Mouse (Mus musculus) retina, postnatal 7 days (tissue): ENCODE measurements around the gene Ankrd28.

Experiments used
- DNase-seq: peaks from one replicate; pipeline ENCODE4 v3.0.0-alpha.2; 2012; ENCODE audit warnings: low read depth, low spot score

Ankrd28 gene

GRCm38 (mm10) chr14:31715669-31716068, 114.8 kb downstream of the Ankrd28 start:
- DNase-seq: no peak

GRCm38 (mm10) chr14:31709343-31709742, 121.1 kb downstream of the Ankrd28 start:
- DNase-seq: no peak

GRCm38 (mm10) chr14:31700376-31700775, 130.1 kb downstream of the Ankrd28 start:
- no peak for DNase-seq

GRCm38 (mm10) chr14:31697755-31698154, 132.7 kb downstream of the Ankrd28 start:
- DNase-seq: no peak

GRCm38 (mm10) chr14:31697346-31697745, 133.1 kb downstream of the Ankrd28 start:
- DNase-seq: no peak

- DNase-seq: no peak
These were observed 133.5 kb downstream of the Ankrd28 start for GRCm38 (mm10) chr14:31696985-31697303.

- DNase-seq: no peak
These were observed 134.1 kb downstream of the Ankrd28 start for GRCm38 (mm10) chr14:31696206-31696984.

- no peak for DNase-seq
These were observed 137.9 kb downstream of the Ankrd28 start for GRCm38 (mm10) chr14:31692536-31692935.

- no peak for DNase-seq
These were observed 144.2 kb downstream of the Ankrd28 start for GRCm38 (mm10) chr14:31686231-31686630.

- DNase-seq: no peak
These were observed 144.8 kb downstream of the Ankrd28 start for GRCm38 (mm10) chr14:31685680-31686079.

GRCm38 (mm10) chr14:31684343-31685040, 146.0 kb downstream of the Ankrd28 start:
- no peak for DNase-seq

GRCm38 (mm10) chr14:31683610-31684009, 146.8 kb downstream of the Ankrd28 start:
- no peak for DNase-seq

GRCm38 (mm10) chr14:31681931-31682555, 148.4 kb downstream of the Ankrd28 start:
- no peak for DNase-seq

- no peak for DNase-seq
These were observed 149.2 kb downstream of the Ankrd28 start for GRCm38 (mm10) chr14:31681291-31681690.

- no peak for DNase-seq
These were observed 149.8 kb downstream of the Ankrd28 start for GRCm38 (mm10) chr14:31680656-31681055.

GRCm38 (mm10) chr14:31671635-31672320, 158.7 kb downstream of the Ankrd28 start:
- no peak for DNase-seq

- no peak for DNase-seq
These were observed 160.6 kb downstream of the Ankrd28 start for GRCm38 (mm10) chr14:31669642-31670490.

GRCm38 (mm10) chr14:31669161-31669611, 161.3 kb downstream of the Ankrd28 start:
- no peak for DNase-seq

GRCm38 (mm10) chr14:31668326-31668725, 162.1 kb downstream of the Ankrd28 start:
- no peak for DNase-seq

GRCm38 (mm10) chr14:31667741-31668140, 162.7 kb downstream of the Ankrd28 start:
- no peak for DNase-seq
